Mouse (Mus musculus) hindbrain, embryonic 13.5 days (tissue): ENCODE measurements around the gene Diras1. TPM values are rescaled to one million over a fixed set of nuclear protein-coding genes. Genes with fewer than 3 reads are reported as not detected.
"Not testable (repeated sequence)": the region's sequence is repeated elsewhere in the genome, so short reads cannot be mapped to it uniquely, and the experiment has no call there.

Source experiments
- ATAC-seq: fragments of 200-750 bp; cut with Nextera tagmentation; 2 replicates; pipeline ENCODE4 v1.8.0; 2017; ENCODE audit warnings: moderate TSS enrichment; ENCODE audit not compliant: low FRiP score
- H3K27ac ChIP-seq: fragments of 300-500 bp; sonication (generic); 2 replicates; pipeline ENCODE4 v1.5.1; 2015; ENCODE audit warnings: inconsistent platforms, mild to moderate bottlenecking, moderate library complexity
- H3K27me3 ChIP-seq: fragments of 300-500 bp; sonication (generic); 2 replicates; pipeline ENCODE4 v1.6.1; 2015; ENCODE audit warnings: mild to moderate bottlenecking, inconsistent platforms
- H3K36me3 ChIP-seq: fragments of 300-500 bp; sonication (generic); 2 replicates; pipeline ENCODE4 v1.6.1; 2015; ENCODE audit warnings: mild to moderate bottlenecking, inconsistent platforms
- H3K4me1 ChIP-seq: fragments of 300-500 bp; sonication (generic); replicated peaks from 2 replicates; pipeline ENCODE4 v1.6.1; 2015; ENCODE audit warnings: inconsistent platforms
- H3K4me2 ChIP-seq: fragments of 300-500 bp; sonication (generic); 2 replicates; pipeline ENCODE4 v1.6.1; 2015; ENCODE audit warnings: inconsistent platforms, mild to moderate bottlenecking, moderate library complexity
- H3K4me3 ChIP-seq: fragments of 300-500 bp; sonication (generic); 2 replicates; pipeline ENCODE4 v1.5.1; 2015; ENCODE audit warnings: mild to moderate bottlenecking, inconsistent platforms
- H3K9ac ChIP-seq: fragments of 300-500 bp; sonication (generic); 2 replicates; pipeline ENCODE4 v1.6.1; 2015; ENCODE audit warnings: mild to moderate bottlenecking, inconsistent platforms
- H3K9me3 ChIP-seq: fragments of 300-500 bp; sonication (generic); 2 replicates; pipeline ENCODE4 v1.6.1; 2016; ENCODE audit warnings: inconsistent platforms
- WGBS: fragments of 180-500 bp; shearing (Covaris S2); methylation state at CpG from one replicate; pipeline ENCODE4 v1.1.7; 2015; 5-methylcytosine and 5-hydroxymethylcytosine counted together
- polyA plus RNA-seq: library from polyadenylated mRNA; unstranded; fragments of >200 nt; fragmentation: Nextera tagmentation; extraction: Ambion mirVana; gene quantifications from 2 replicates; pipeline ENCODE4 v1.2.1, GENCODE M21; 2015

Gene Diras1
- polyA plus RNA-seq, 1 experiment from 2014 or later, result 37.5 TPM

- WGBS, result 66% methylated on average over 4 of the region's 4 CpGs
- H3K9ac ChIP-seq, result 0 out of 2 replicates have a peak overlapping the region, but pooled peaks have one; percentile 24
- H3K4me3 ChIP-seq, result no peak overlapping the region
These were observed 30.8 kb downstream of the Diras1 start for GRCm38 (mm10) chr10:80994621-80995020.

GRCm38 (mm10) chr10:80993276-80993675 lies 32.2 kb downstream of the Diras1 start:
- H3K27me3 ChIP-seq, result peaks cover 29% of the 10 kb centered on the region
- no peaks in the 10 kb centered on the region for H3K36me3 ChIP-seq
- 58% methylated on average over 5 of the region's 5 CpGs for WGBS
- no peak overlapping the region for H3K4me3 ChIP-seq
- ATAC-seq, result no peak
- H3K27ac ChIP-seq, result no peak overlapping the region
- no peak overlapping the region for H3K9ac ChIP-seq
- no peak overlapping the region for H3K4me2 ChIP-seq
- no peaks in the 10 kb centered on the region for H3K9me3 ChIP-seq
- peaks cover 10% of the 10 kb centered on the region for H3K4me1 ChIP-seq

More at GRCm38 (mm10) chr10:80994621-80995020, 30.8 kb downstream of the Diras1 start:
- Histone ChIP-seq H3K36me3 (no peaks in the 10 kb centered on the region), H3K4me2 (peak overlapping the region; percentile 36), H3K4me1 (peaks cover 14% of the 10 kb centered on the region), H3K27ac (no peak overlapping the region), H3K9me3 (no peaks in the 10 kb centered on the region), H3K27me3 (peaks cover 19% of the 10 kb centered on the region)
- ATAC-seq, result no peak

- Histone ChIP-seq H3K9ac (0 out of 2 replicates have a peak overlapping the region, but pooled peaks have one; percentile 35), H3K4me3 (no peak overlapping the region), H3K4me1 (peaks cover 8% of the 10 kb centered on the region), H3K36me3 (no peaks in the 10 kb centered on the region), H3K9me3 (no peaks in the 10 kb centered on the region), H3K27me3 (peaks cover 36% of the 10 kb centered on the region), H3K4me2 (no peak overlapping the region), H3K27ac (no peak overlapping the region)
- WGBS, result 89% methylated on average over 1 of the region's 1 CpGs
- no peak for ATAC-seq
These were observed 33.5 kb downstream of the Diras1 start for GRCm38 (mm10) chr10:80991945-80992344.

DNA sequence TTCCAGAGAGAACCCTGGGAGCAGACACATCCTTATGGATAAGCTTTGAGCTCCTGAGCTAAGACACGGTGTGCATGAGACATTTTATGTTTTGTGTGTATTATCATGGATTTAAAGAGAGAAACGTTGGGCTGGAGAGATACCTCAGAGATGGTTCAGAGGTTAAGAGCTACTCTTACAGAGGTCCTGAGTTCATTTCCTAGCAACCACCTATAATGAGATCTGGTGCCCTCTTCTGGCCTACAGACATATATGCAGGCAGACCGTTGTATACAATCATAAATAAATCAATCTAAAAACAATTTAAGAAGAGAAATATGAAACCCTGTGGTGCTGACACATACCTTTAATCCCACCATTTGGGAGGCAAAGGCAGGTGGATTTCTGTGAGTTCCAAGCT lies 34.5 kb downstream of the Diras1 start:
- no peak for ATAC-seq
- peaks cover 8% of the 10 kb centered on the region for H3K4me1 ChIP-seq
- 12% methylated on average over 3 of the region's 3 CpGs for WGBS

GRCm38 (mm10) chr10:80990406-80990805 lies 35.1 kb downstream of the Diras1 start:
- H3K27ac ChIP-seq, result no peak overlapping the region
- 79% methylated on average over 7 of the region's 7 CpGs for WGBS
- H3K9ac ChIP-seq, result no peak overlapping the region
- no peak overlapping the region for H3K4me3 ChIP-seq
- ATAC-seq, result no peak
- no peak overlapping the region for H3K4me2 ChIP-seq
- peaks cover 51% of the 10 kb centered on the region for H3K27me3 ChIP-seq
- H3K9me3 ChIP-seq, result no peaks in the 10 kb centered on the region
- H3K36me3 ChIP-seq, result no peaks in the 10 kb centered on the region
- peaks cover 14% of the 10 kb centered on the region for H3K4me1 ChIP-seq

More for the DNA sequence above, 34.5 kb downstream of the Diras1 start:
- Histone ChIP-seq H3K27me3 (peaks cover 45% of the 10 kb centered on the region), H3K9ac (no peak overlapping the region), H3K27ac (no peak overlapping the region), H3K4me3 (no peak overlapping the region), H3K4me2 (no peak overlapping the region), H3K36me3 (no peaks in the 10 kb centered on the region), H3K9me3 (no peaks in the 10 kb centered on the region)

DNA sequence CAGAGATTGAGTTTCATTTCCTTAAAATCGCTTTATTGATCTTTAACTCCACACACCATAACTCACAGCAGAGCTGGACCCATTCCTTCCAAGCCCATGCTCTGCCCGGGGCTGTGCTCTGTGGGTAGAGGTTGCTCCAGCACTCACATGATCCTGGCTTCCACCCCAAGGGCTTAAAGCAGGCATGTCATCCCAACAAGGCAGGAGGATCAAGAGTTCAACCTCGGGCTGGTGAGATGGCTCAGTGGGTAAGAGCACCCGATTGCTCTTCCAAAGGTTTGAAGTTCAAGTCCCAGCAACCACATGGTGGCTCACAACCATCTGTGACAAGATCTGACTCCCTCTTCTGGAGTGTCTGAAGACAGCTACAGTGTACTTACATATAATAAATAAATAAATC lies 35.6 kb downstream of the Diras1 start:
- H3K9me3 ChIP-seq, H3K9ac ChIP-seq, H3K27ac ChIP-seq, H3K36me3 ChIP-seq, ATAC-seq, H3K4me3 ChIP-seq, H3K4me2 ChIP-seq: not testable (repeated sequence)
- Histone ChIP-seq H3K27me3 (peaks cover 57% of the 10 kb centered on the region), H3K4me1 (peaks cover 15% of the 10 kb centered on the region)
- 68% methylated on average over 4 of the region's 4 CpGs for WGBS

- Histone ChIP-seq H3K27ac (no peak overlapping the region), H3K4me2 (no peak overlapping the region), H3K9me3 (no peaks in the 10 kb centered on the region), H3K36me3 (no peaks in the 10 kb centered on the region), H3K4me3 (no peak overlapping the region), H3K4me1 (peaks cover 13% of the 10 kb centered on the region), H3K27me3 (peaks cover 58% of the 10 kb centered on the region), H3K9ac (no peak overlapping the region)
- WGBS, result 67% methylated on average over 6 of the region's 6 CpGs
- ATAC-seq, result no peak
These were observed 36.0 kb downstream of the Diras1 start for GRCm38 (mm10) chr10:80989446-80989845.

DNA sequence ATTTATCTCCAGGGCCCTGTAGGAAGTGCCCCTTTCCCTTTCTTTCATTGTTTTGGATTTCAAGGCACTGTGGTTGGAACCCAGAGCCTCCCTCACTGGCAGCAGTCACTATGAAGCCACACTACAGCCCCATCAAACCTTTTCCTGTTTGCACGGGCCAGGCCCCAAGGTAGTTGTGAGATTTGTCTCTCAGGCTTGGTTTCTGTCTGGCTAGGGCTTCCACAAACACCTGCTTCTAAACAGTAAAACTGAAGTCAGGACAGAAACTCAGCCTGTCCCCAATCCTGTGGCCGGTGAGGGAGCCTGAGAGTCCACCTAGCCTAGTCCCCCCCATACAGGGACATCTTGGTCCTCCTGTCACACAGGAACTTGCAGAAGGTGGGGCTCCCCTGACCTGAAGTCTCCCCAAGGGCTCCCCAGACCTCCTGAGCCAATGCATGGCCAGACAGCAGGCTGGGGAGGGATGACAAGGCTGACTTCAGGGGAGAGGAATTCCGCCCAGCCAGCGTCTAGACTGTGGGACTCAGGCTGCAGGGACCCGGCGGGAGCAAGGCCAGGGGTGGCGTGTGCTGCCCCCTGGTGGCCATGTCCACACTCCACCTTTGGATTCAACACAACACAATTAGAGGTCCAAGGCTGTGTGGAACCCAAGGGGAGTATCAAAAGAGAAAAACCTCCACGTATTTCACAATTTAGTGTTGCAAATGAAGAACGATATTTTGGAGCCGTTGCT lies 37.6 kb downstream of the Diras1 start:
- 12% methylated on average over 10 of the region's 10 CpGs for WGBS
- no peak overlapping the region for H3K27ac ChIP-seq
- no peaks in the 10 kb centered on the region for H3K9me3 ChIP-seq
- no peaks in the 10 kb centered on the region for H3K36me3 ChIP-seq
- peak overlapping the region; percentile 39; the same call in 1 of the 2 replicates for H3K9ac ChIP-seq
- peaks cover 62% of the 10 kb centered on the region for H3K27me3 ChIP-seq
- ATAC-seq, result peak; percentile 79
- H3K4me2 ChIP-seq, result no peak overlapping the region
- peaks cover 13% of the 10 kb centered on the region for H3K4me1 ChIP-seq
- H3K4me3 ChIP-seq, result no peak overlapping the region

DNA sequence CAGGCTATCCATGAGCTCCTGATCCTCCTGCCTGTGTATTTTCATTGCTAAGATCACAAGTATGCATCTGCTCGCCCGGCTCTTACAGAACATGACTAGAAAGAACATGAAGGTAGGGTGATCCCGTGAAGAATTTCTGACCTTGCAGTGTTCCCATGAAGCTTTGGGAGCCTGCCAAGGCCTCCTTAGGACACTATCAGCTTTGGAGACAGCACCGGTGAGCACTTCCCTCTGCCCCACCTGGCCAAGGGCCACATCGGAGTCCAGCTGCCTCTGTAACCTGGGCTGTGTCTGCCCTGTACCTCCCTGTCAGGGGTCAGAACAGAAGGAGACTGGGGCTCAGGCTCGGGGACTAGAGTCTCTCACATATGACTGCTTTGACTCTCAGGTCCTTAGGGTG lies 38.7 kb downstream of the Diras1 start:
- Histone ChIP-seq H3K27me3 (peaks cover 69% of the 10 kb centered on the region), H3K27ac (no peak overlapping the region), H3K4me3 (no peak overlapping the region), H3K4me2 (no peak overlapping the region), H3K9ac (no peak overlapping the region), H3K9me3 (no peaks in the 10 kb centered on the region), H3K4me1 (peaks cover 13% of the 10 kb centered on the region), H3K36me3 (no peaks in the 10 kb centered on the region)
- no peak for ATAC-seq
- WGBS, result 74% methylated on average over 6 of the region's 6 CpGs

DNA sequence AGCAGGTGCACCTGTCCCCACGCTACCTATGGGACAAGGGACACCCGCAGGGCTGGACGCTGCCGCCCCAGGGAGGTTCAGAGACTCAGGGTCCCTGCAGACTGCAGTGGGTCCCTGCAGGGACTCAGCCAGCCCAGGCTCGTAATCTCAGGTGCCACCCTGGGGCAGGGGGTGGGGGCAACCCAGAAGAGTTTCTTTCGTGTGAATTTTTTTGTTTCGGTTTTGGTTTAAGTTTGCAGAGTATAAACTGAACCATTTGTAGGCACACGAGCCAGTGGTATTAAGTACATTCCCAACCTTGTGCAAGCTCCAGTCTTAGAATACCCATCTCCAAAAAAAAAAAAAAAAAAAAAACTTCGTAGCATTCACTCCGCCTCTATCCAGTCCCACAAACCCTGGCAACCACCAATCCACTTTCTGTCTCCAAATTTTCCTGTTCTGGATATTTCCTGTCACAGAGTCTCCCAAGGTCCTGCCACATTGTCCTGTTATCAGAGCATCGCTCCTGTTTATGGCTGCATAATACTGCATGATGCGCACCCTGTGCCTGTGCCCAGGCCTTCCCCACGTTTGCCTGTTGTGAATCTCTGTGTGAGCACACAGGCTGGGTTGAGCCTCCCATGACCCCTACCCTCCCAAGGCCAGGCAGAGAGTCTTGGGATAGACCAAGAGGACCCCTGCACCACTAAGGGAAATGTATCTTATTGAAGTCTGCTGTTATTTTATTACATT lies 39.3 kb downstream of the Diras1 start:
- WGBS, result 38% methylated on average over 13 of the region's 13 CpGs
- H3K9ac ChIP-seq, result peak overlapping the region; percentile 60
- H3K4me3 ChIP-seq, result peak overlapping the region; percentile 23
- no peak for ATAC-seq
- peak overlapping the region; percentile 43 for H3K4me2 ChIP-seq
- H3K9me3 ChIP-seq, result no peaks in the 10 kb centered on the region
- peaks cover 13% of the 10 kb centered on the region for H3K4me1 ChIP-seq
- no peaks in the 10 kb centered on the region for H3K36me3 ChIP-seq
- peaks cover 68% of the 10 kb centered on the region for H3K27me3 ChIP-seq
- H3K27ac ChIP-seq, result no peak overlapping the region

GRCm38 (mm10) chr10:80985241-80985969 lies 40.1 kb downstream of the Diras1 start:
- Histone ChIP-seq H3K4me3 (peak overlapping the region; percentile 23), H3K9ac (peak overlapping the region; percentile 60), H3K4me2 (peak overlapping the region; percentile 43), H3K36me3 (no peaks in the 10 kb centered on the region), H3K27ac (no peak overlapping the region), H3K9me3 (no peaks in the 10 kb centered on the region), H3K27me3 (peaks cover 68% of the 10 kb centered on the region), H3K4me1 (peaks cover 13% of the 10 kb centered on the region)
- no peak for ATAC-seq
- 11% methylated on average over 37 of the region's 37 CpGs for WGBS

DNA sequence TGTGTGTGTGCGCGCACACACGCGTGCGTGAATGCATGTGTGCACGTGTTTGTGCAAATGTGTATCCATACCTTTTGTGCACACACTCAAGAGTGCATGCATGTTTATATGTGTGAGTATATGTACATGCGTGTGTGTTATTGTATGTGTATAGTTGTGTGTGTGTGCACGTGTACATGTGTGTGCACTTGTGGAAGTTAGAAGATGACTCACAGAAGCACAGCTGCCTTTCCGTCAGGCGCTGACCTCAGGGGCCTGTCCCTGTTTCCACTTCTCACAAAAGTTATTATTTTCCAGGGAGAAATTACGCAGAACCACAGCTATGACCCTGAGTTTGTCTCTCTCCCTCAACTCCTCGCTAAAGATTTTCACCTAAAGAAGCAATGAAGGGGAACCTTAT lies 41.2 kb downstream of the Diras1 start:
- H3K4me2 ChIP-seq, result no peak overlapping the region
- ATAC-seq, result no peak
- H3K4me3 ChIP-seq, result no peak overlapping the region
- peaks cover 13% of the 10 kb centered on the region for H3K4me1 ChIP-seq
- peaks cover 65% of the 10 kb centered on the region for H3K27me3 ChIP-seq
- 91% methylated on average over 12 of the region's 12 CpGs for WGBS
- no peaks in the 10 kb centered on the region for H3K9me3 ChIP-seq
- H3K36me3 ChIP-seq, result no peaks in the 10 kb centered on the region
- no peak overlapping the region for H3K27ac ChIP-seq
- no peak overlapping the region for H3K9ac ChIP-seq
